27 mouse cellular contexts compared by ENCODE assay signal in genomic region chr11:89253973-89254372, GRCm38 (mm10). TPM values are rescaled to one million over a fixed set of nuclear protein-coding genes. Genes with fewer than 3 reads are reported as not detected.
"Had no signal": no experiment of that assay in that cellular context is flagged by ENCODE, and none has a peak within 500 bp of the region (broad histone marks: within the 10 kb centered on the region; RNA-seq: fewer than 3 reads in every experiment).

No protein-coding gene starts in this region.

- H3K4me1 ChIP-seq: intestine, embryonic 15.5 days; limb, embryonic 13.5 days; limb, embryonic 15.5 days; liver, embryonic 12.5 days had no signal

- H3K9ac ChIP-seq: hindbrain, embryonic 12.5 days; hindbrain, embryonic 14.5 days; intestine, embryonic 15.5 days; limb, embryonic 13.5 days; limb, embryonic 15.5 days; liver, embryonic 12.5 days; liver, embryonic 14.5 days had no signal

- DNase-seq: gastrocnemius, adult 2 months; gastrocnemius, postnatal 10 days; gastrocnemius, postnatal 25 days; heart, adult 2 months; heart, postnatal 10 days; heart, postnatal 4 days; kidney, adult 18-20 months; kidney, adult 8-10 months; kidney, postnatal 10 days; kidney, postnatal 25 days; kidney, postnatal 4 days; layer of hippocampus, postnatal 36 days; left cerebral cortex, postnatal 4 days had no signal

- H3K27me3 ChIP-seq: hindbrain, embryonic 12.5 days; intestine, embryonic 15.5 days; limb, embryonic 13.5 days; limb, embryonic 15.5 days; liver, embryonic 12.5 days had no signal

- H3K36me3 ChIP-seq: hindbrain, embryonic 10.5 days; hindbrain, embryonic 12.5 days; intestine, embryonic 15.5 days; limb, embryonic 13.5 days; limb, embryonic 15.5 days; liver, embryonic 12.5 days had no signal

- ATAC-seq: hindbrain, embryonic 16.5 days; inflammation-experienced regulatory T-cells, adult 6 months; intestine, embryonic 15.5 days; intestine, postnatal 0 days; liver, embryonic 12.5 days had no signal

- H3K4me3 ChIP-seq: gastrocnemius, adult 2 months; heart, adult 2 months; hindbrain, embryonic 10.5 days; hindbrain, embryonic 12.5 days; intestine, embryonic 15.5 days; layer of hippocampus, adult 2 months; limb, embryonic 13.5 days; limb, embryonic 15.5 days; liver, embryonic 12.5 days had no signal

- H3K9me3 ChIP-seq: hindbrain, embryonic 10.5 days; intestine, embryonic 15.5 days; limb, embryonic 13.5 days; limb, embryonic 15.5 days; liver, embryonic 12.5 days had no signal

- H3K4me2 ChIP-seq: hindbrain, embryonic 12.5 days; hindbrain, embryonic 14.5 days; intestine, embryonic 15.5 days; limb, embryonic 13.5 days; limb, embryonic 15.5 days; liver, embryonic 12.5 days had no signal

- H3K27ac ChIP-seq: gastrocnemius, adult 2 months; heart, adult 2 months; hindbrain, embryonic 10.5 days; hindbrain, embryonic 12.5 days; hindbrain, embryonic 14.5 days; intestine, embryonic 15.5 days; layer of hippocampus, adult 2 months; limb, embryonic 13.5 days; limb, embryonic 15.5 days; liver, embryonic 12.5 days; liver, embryonic 14.5 days had no signal

RNA-seq across cellular contexts. Expression of gene Nog, which starts 48.2 kb away (rescaled TPM):
- total RNA-seq: granulocyte monocyte progenitor cell, adult 5-6 weeks; liver, adult 2 months had no signal
- polyA plus RNA-seq: inflammation-experienced regulatory T-cells, adult 6 months; liver, adult 2 months had no signal
